Mouse (Mus musculus) liver, postnatal 0 days (tissue): Measurements from ENCODE around the gene Hes6. TPM values are rescaled to one million over a fixed set of nuclear protein-coding genes. Genes with fewer than 3 reads are reported as not detected.

Experiments used
- ATAC-seq: fragments of 200-750 bp; cut with Nextera tagmentation; 2 replicates; pipeline ENCODE4 v1.8.0; 2017; ENCODE audit warnings: mild to moderate bottlenecking, moderate library complexity
- DNase-seq: peaks from one replicate; pipeline ENCODE4 v3.0.0-alpha.2; 2016
- H3K27ac ChIP-seq: fragments of 300-500 bp; sonication (generic); 2 replicates; pipeline ENCODE4 v1.5.1; 2014; ENCODE audit warnings: antibody characterized with exemption, moderate library complexity, mild to moderate bottlenecking, low read depth
- H3K27me3 ChIP-seq: fragments of 300-500 bp; sonication (generic); 2 replicates; pipeline ENCODE4 v1.6.1; 2014; ENCODE audit warnings: low read length, control low read depth, mixed read lengths; ENCODE audit not compliant: insufficient read depth
- H3K36me3 ChIP-seq: fragments of 300-500 bp; sonication (generic); replicated peaks from 2 replicates; pipeline ENCODE4 v1.6.1; 2014; ENCODE audit warnings: mild to moderate bottlenecking, control low read depth, low read length, moderate library complexity, mixed read lengths; ENCODE audit not compliant: insufficient read depth
- H3K4me1 ChIP-seq: fragments of 300-500 bp; sonication (generic); 2 replicates; pipeline ENCODE4 v1.6.1; 2014; ENCODE audit warnings: antibody characterized with exemption, mild to moderate bottlenecking, control low read depth; ENCODE audit not compliant: insufficient read depth
- H3K4me2 ChIP-seq: fragments of 300-500 bp; sonication (generic); 2 replicates; pipeline ENCODE4 v1.6.1; 2014; ENCODE audit warnings: low read depth, mild to moderate bottlenecking, low read length, moderate library complexity, mixed read lengths
- H3K4me3 ChIP-seq: fragments of 300-500 bp; sonication (generic); 2 replicates; pipeline ENCODE4 v1.5.1; 2014; ENCODE audit warnings: low read depth, low read length
- H3K9ac ChIP-seq: fragments of 300-500 bp; sonication (generic); replicated peaks from 2 replicates; pipeline ENCODE4 v1.6.1; 2014; ENCODE audit warnings: mild to moderate bottlenecking, moderate library complexity
- H3K9me3 ChIP-seq: fragments of 300-500 bp; sonication (generic); 2 replicates; pipeline ENCODE4 v1.6.1; 2016; ENCODE audit warnings: mild to moderate bottlenecking, control low read depth, low read length, mixed read lengths
- CTCF ChIP-seq: sonication (generic); IDR thresholded peaks from 2 replicates; pipeline ENCODE4 v1.5.1; 2016; ENCODE audit warnings: antibody characterized with exemption, low read depth
- EP300 ChIP-seq: IDR thresholded peaks from 2 replicates; pipeline ENCODE4 v1.6.1; 2016; ENCODE audit warnings: antibody characterized with exemption, low read depth, mild to moderate bottlenecking
- WGBS: fragments of 180-500 bp; shearing (Covaris S2); extraction: QIAGEN DNeasy Blood & Tissue Kit; methylation state at CpG from one replicate; pipeline ENCODE4 v1.1.7; 2014; ENCODE audit not compliant: insufficient replicate concordance; 5-methylcytosine and 5-hydroxymethylcytosine counted together
- polyA plus RNA-seq: library from polyadenylated mRNA; unstranded; fragments of >200 nt; fragmentation: Nextera tagmentation; extraction: Ambion mirVana; gene quantifications from 2 replicates; pipeline ENCODE4 v1.2.1, GENCODE M21; 2015

Gene Hes6
- polyA plus RNA-seq, 1 experiment from 2014 or later: 35.0 TPM

- DNase-seq: peak; percentile 55
Measured at GRCm38 (mm10) chr1:91373414-91373835, 40.4 kb downstream of the Hes6 start.

GRCm38 (mm10) chr1:91370055-91370454 is 43.8 kb downstream of the Hes6 start:
- DNase-seq (no peak), ATAC-seq (no peak)
- TF ChIP-seq CTCF (no peak), EP300 (no peak)
- Histone ChIP-seq H3K4me2 (no peak overlapping the region), H3K9ac (no peak overlapping the region), H3K27ac (no peak overlapping the region), H3K27me3 (0 out of 2 replicates have a peak, but pooled peaks cover 2% of the 10 kb centered on the region), H3K4me1 (peaks cover 28% of the 10 kb centered on the region), H3K9me3 (no peaks in the 10 kb centered on the region), H3K4me3 (no peak overlapping the region), H3K36me3 (peaks cover 47% of the 10 kb centered on the region)
- 86% methylated on average over 23 of the region's 23 CpGs for WGBS

More at GRCm38 (mm10) chr1:91373414-91373835, 40.4 kb downstream of the Hes6 start:
- Histone ChIP-seq H3K4me3 (no peak overlapping the region), H3K27me3 (no peaks in the 10 kb centered on the region), H3K4me2 (no peak overlapping the region), H3K27ac (peak overlapping the region; percentile 78; the same call in 1 of the 2 replicates), H3K36me3 (peaks cover 81% of the 10 kb centered on the region), H3K4me1 (peaks cover 12% of the 10 kb centered on the region; the same call in 1 of the 2 replicates), H3K9me3 (no peaks in the 10 kb centered on the region), H3K9ac (no peak overlapping the region; the same call in 1 of the 2 replicates)
- peak; percentile 91 for ATAC-seq
- WGBS: 61% methylated on average over 6 of the region's 6 CpGs
- TF ChIP-seq CTCF: no peak
- peak; percentile 89 for TF ChIP-seq EP300

GRCm38 (mm10) chr1:91369408-91369807 is 44.4 kb downstream of the Hes6 start:
- H3K4me2 ChIP-seq: no peak overlapping the region
- H3K36me3 ChIP-seq: peaks cover 41% of the 10 kb centered on the region
- DNase-seq (no peak), ATAC-seq (no peak)
- no peaks in the 10 kb centered on the region for H3K9me3 ChIP-seq
- TF ChIP-seq CTCF (no peak), EP300 (no peak)
- no peak overlapping the region for H3K9ac ChIP-seq
- 0 out of 2 replicates have a peak, but pooled peaks cover 3% of the 10 kb centered on the region for H3K27me3 ChIP-seq
- H3K4me1 ChIP-seq: peaks cover 28% of the 10 kb centered on the region
- no peak overlapping the region for H3K27ac ChIP-seq
- WGBS: 78% methylated on average over 4 of the region's 4 CpGs
- no peak overlapping the region for H3K4me3 ChIP-seq

GRCm38 (mm10) chr1:91367295-91367694 is 46.5 kb downstream of the Hes6 start:
- ATAC-seq (no peak), DNase-seq (no peak)
- Histone ChIP-seq H3K27ac (no peak overlapping the region; the same call in 1 of the 2 replicates), H3K36me3 (peaks cover 20% of the 10 kb centered on the region), H3K4me2 (peak overlapping the region; percentile 99), H3K4me3 (peak overlapping the region; percentile 77), H3K27me3 (0 out of 2 replicates have a peak, but pooled peaks cover 3% of the 10 kb centered on the region), H3K9me3 (peaks cover 4% of the 10 kb centered on the region), H3K9ac (peak overlapping the region; percentile 86), H3K4me1 (peaks cover 15% of the 10 kb centered on the region)
- WGBS: 90% methylated on average over 3 of the region's 3 CpGs
- TF ChIP-seq EP300 (no peak), CTCF (no peak)

GRCm38 (mm10) chr1:91366215-91367108 is 47.4 kb downstream of the Hes6 start, which contains the start of gene Erfe:
Erfe (plus strand) TSS chr1:91366430.
- ATAC-seq (peak; percentile 82), DNase-seq (peak; percentile 87)
- H3K36me3 ChIP-seq: peaks cover 11% of the 10 kb centered on the region; the same call in 1 of the 2 replicates
- peak within 1 kb of the TSS; percentile 99 for H3K4me2 ChIP-seq
- TF ChIP-seq EP300: no peak
- TF ChIP-seq CTCF: peak; percentile 93
- peaks cover 15% of the 10 kb centered on the region for H3K4me1 ChIP-seq
- H3K4me3 ChIP-seq: peak within 1 kb of the TSS; percentile 77
- WGBS: under 1% methylated on average over 57 of the region's 68 CpGs
- H3K9me3 ChIP-seq: peaks cover 4% of the 10 kb centered on the region
- peak within 1 kb of the TSS; percentile 69; the same call in 1 of the 2 replicates for H3K27ac ChIP-seq
- 0 out of 2 replicates have a peak, but pooled peaks cover 3% of the 10 kb centered on the region for H3K27me3 ChIP-seq
- H3K9ac ChIP-seq: peak within 1 kb of the TSS; percentile 86

GRCm38 (mm10) chr1:91365816-91366214 is 48.0 kb downstream of the Hes6 start:
- Histone ChIP-seq H3K9me3 (peaks cover 4% of the 10 kb centered on the region), H3K9ac (peak overlapping the region; percentile 86), H3K36me3 (peaks cover 5% of the 10 kb centered on the region; the same call in 1 of the 2 replicates), H3K27ac (no peak overlapping the region), H3K27me3 (0 out of 2 replicates have a peak, but pooled peaks cover 3% of the 10 kb centered on the region), H3K4me3 (peak overlapping the region; percentile 77), H3K4me1 (peaks cover 15% of the 10 kb centered on the region), H3K4me2 (peak overlapping the region; percentile 99)
- DNase-seq: no peak
- TF ChIP-seq CTCF (no peak), EP300 (no peak)
- ATAC-seq: no peak
- WGBS: 36% methylated on average over 8 of the region's 8 CpGs
